Mouse (Mus musculus) spleen, adult 2 months (tissue): ENCODE data around the gene Camk2b.

ENCODE experiments used
- CTCF ChIP-seq: fragments of 200-500 bp; IDR thresholded peaks from 2 replicates; pipeline ENCODE4 v1.5.1; 2011; ENCODE audit warnings: mild to moderate bottlenecking, inconsistent platforms; ENCODE audit not compliant: insufficient read depth, insufficient read length, insufficient replicate concordance; ENCODE audit errors: extremely low read depth
- POLR2A ChIP-seq: fragments of 200-500 bp; IDR thresholded peaks from 2 replicates; pipeline ENCODE4 v1.6.1; 2011; ENCODE audit warnings: low read depth, low read length, inconsistent platforms

DNA sequence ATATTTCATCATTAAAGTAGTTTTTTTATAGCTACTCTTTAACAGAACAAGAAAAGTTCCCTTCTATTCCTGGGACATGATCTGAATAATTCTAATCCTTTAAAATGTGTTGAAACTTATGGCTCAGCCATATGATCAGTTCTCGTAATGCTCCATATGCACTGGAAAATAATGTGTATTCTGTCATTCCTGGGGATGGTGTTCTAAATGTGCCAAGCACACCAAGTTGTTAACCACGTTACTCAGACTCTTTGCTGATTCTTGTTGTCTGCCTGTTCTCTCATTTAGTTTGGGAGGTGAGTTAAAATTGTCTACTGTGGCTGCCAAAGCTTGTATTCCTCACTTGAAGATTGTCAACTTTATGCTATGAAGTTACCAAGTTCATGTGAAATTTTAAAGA, 12.6 kb upstream of the Camk2b start:
- no peak for TF ChIP-seq CTCF
- no peak for TF ChIP-seq POLR2A
